In genomic region chr6:117140907-117141306, GRCm38 (mm10) we compare ENCODE assay signal across 20 mouse cellular contexts.
DNase-seq lines count a peak whose midpoint lies in the region; ATAC-seq lines count a peak whose summit lies in the region.
"Had no signal": no experiment of that assay in that cellular context is flagged by ENCODE, and none has a peak within 500 bp of the region (broad histone marks: within the 10 kb centered on the region; RNA-seq: fewer than 3 reads in every experiment).

No protein-coding gene starts in this region.

- no peak for DNase-seq in frontal cortex, postnatal 10 days (ENCODE audit: low spot score in 2 of 2)
- DNase-seq in brain, adult 2 months (ENCODE audit: low read depth, low spot score) = peak; percentile 43
- DNase-seq in telencephalon, adult 2 months (ENCODE audit: low read depth, low spot score) = peak; percentile 38
- DNase-seq in cerebellum, postnatal 10 days = no peak
- DNase-seq: adrenal gland, adult 8-10 months; adrenal gland, postnatal 14 days; adrenal gland, postnatal 36 days; B cell, adult 2 months; cerebellum, adult 11 months; cerebellum, adult 18-20 months; cerebellum, adult 8-10 months; cerebellum, adult 9-11 months; cerebellum, postnatal 25 days; forebrain, postnatal 0 days had no signal

- ATAC-seq in frontal cortex, adult (ENCODE audit: low TSS enrichment) = peak; percentile 95
- ATAC-seq: activated CD4-positive, CD25-positive, alpha-beta regulatory T cell, adult 4 months; CD4-positive, CD25-positive, alpha-beta regulatory T cell, adult 4 months; forebrain, embryonic 13.5 days; forebrain, embryonic 15.5 days; forebrain, postnatal 0 days; Patski had no signal

Comparison
In these comparisons a context has a peak if more than half of its experiments do, and no peak if none do; other contexts are left out.
1. DNase-seq: peak in brain, adult 2 months (single experiment) and telencephalon, adult 2 months (single experiment); none in frontal cortex, postnatal 10 days (0 of 2) and cerebellum, postnatal 10 days (0 of 2).